In the genomic region with DNA sequence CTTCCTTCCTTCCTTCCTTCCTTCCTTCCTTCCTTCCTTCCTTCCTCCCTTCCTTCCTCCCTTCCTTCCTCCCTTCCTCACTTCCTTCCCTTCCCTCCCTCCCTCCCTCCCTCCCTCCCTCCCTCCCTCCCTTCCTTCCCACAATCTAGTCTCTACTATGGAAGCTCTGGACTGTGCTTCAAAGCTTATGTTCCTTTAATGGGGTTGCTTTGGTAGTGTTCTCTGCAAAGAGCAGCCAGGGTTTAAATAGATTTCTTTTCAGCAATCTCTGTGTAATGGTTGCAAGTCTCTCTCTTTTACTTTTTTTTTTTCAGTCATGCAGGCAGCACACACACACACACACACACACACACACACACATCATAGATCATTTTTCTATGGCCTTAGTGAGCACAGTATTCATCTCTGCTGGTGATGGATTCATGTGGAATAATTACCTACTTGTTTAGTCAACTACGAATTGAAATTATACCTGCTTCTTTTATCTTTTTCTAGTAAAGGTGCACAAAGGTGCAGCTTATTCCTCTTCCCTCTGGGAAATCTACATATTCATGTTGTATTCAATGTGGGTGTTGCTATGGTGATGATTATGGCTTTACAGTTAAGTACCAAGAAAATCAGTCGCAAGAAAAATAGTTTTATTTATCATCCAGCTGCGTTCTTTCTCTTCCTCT, we compare ENCODE assay signal across 10 mouse cellular contexts.
"Had no signal": no experiment of that assay in that cellular context is flagged by ENCODE, and none has a peak within 500 bp of the region (broad histone marks: within the 10 kb centered on the region; RNA-seq: fewer than 3 reads in every experiment).

No protein-coding gene starts in this region.

- H3K27ac ChIP-seq: limb, embryonic 12.5 days; liver, embryonic 13.5 days; lung, embryonic 15.5 days; neural tube, embryonic 12.5 days; stomach, postnatal 0 days had no signal

- H3K4me2 ChIP-seq: limb, embryonic 12.5 days; liver, embryonic 13.5 days; lung, embryonic 15.5 days; neural tube, embryonic 12.5 days had no signal

- H3K36me3 ChIP-seq: limb, embryonic 12.5 days; liver, embryonic 13.5 days; lung, embryonic 15.5 days; neural tube, embryonic 12.5 days had no signal

- DNase-seq: kidney, adult 8-10 months; kidney, postnatal 25 days; layer of hippocampus, adult 9-11 months; liver; liver, embryonic 13.5 days; liver, postnatal 0 days had no signal

- H3K4me1 ChIP-seq: limb, embryonic 12.5 days; liver, embryonic 13.5 days; neural tube, embryonic 12.5 days had no signal

- H3K9ac ChIP-seq: limb, embryonic 12.5 days; liver, embryonic 13.5 days; liver, postnatal 0 days; lung, embryonic 15.5 days; neural tube, embryonic 12.5 days had no signal

- H3K4me3 ChIP-seq: limb, embryonic 12.5 days; liver, embryonic 13.5 days; lung, embryonic 15.5 days; neural tube, embryonic 12.5 days had no signal

- H3K9me3 ChIP-seq: limb, embryonic 12.5 days; liver, embryonic 13.5 days; lung, embryonic 15.5 days; neural tube, embryonic 12.5 days had no signal

- ATAC-seq: liver, postnatal 0 days had no signal

- H3K27me3 ChIP-seq: limb, embryonic 12.5 days; liver, embryonic 13.5 days; lung, embryonic 15.5 days; neural tube, embryonic 12.5 days had no signal
